Mouse (Mus musculus): ENCODE measurements at regions not wholly inside any gene's neighbourhood (a gene's known extent, or its start where the extent isn't known, plus 50 kb on each side); places are given as distances from the start of the nearest gene placed in this dataset.

GRCm38 (mm10) chr4:54080526-54080925, 254.7 kb downstream of the Tmem38b start:
- no peak for TF ChIP-seq EP300 (optimal IDR thresholded peaks at IDR 0.05)
- Histone ChIP-seq H3K9ac (ENCODE audit: low read length) (no peak overlapping the region), H3K4me2 (replicated peaks; ENCODE audit: low read depth) (no peak overlapping the region), H3K27me3 (ENCODE audit: control insufficient read depth, insufficient read depth, low read length) (no peaks in the 10 kb centered on the region), H3K4me3 (ENCODE audit: low read depth, low read length) (no peak overlapping the region), H3K27ac (replicated peaks) (no peak overlapping the region), H3K9me3 (ENCODE audit: control insufficient read depth, low read length) (no peaks in the 10 kb centered on the region), H3K36me3 (ENCODE audit: control insufficient read depth, insufficient read depth, low read length) (no peaks in the 10 kb centered on the region), H3K4me1 (replicated peaks; ENCODE audit: control insufficient read depth, insufficient read depth) (no peaks in the 10 kb centered on the region)
- ATAC-seq (ENCODE audit: low FRiP score, low TSS enrichment) (no peak), DNase-seq (ENCODE audit: low spot score) (no peak)
- WGBS, result 68% methylated on average over 9 of the region's 9 CpGs

GRCm38 (mm10) chr4:54081411-54081810, 255.6 kb downstream of the Tmem38b start:
- H3K4me2 ChIP-seq (replicated peaks; ENCODE audit: low read depth), result no peak overlapping the region
- H3K9me3 ChIP-seq (ENCODE audit: control insufficient read depth, low read length), result no peaks in the 10 kb centered on the region
- ATAC-seq (ENCODE audit: low FRiP score, low TSS enrichment) (no peak), DNase-seq (ENCODE audit: low spot score) (no peak)
- H3K36me3 ChIP-seq (ENCODE audit: control insufficient read depth, insufficient read depth, low read length), result no peaks in the 10 kb centered on the region
- H3K27me3 ChIP-seq (ENCODE audit: control insufficient read depth, insufficient read depth, low read length), result no peaks in the 10 kb centered on the region
- no peak overlapping the region for H3K27ac ChIP-seq (replicated peaks)
- H3K4me3 ChIP-seq (ENCODE audit: low read depth, low read length), result no peak overlapping the region
- no peaks in the 10 kb centered on the region for H3K4me1 ChIP-seq (replicated peaks; ENCODE audit: control insufficient read depth, insufficient read depth)
- 78% methylated on average over 5 of the region's 5 CpGs for WGBS
- TF ChIP-seq CTCF (IDR thresholded peaks at IDR 0.05; ENCODE audit: low read depth) (no peak), EP300 (optimal IDR thresholded peaks at IDR 0.05) (no peak)
- H3K9ac ChIP-seq (ENCODE audit: low read length), result no peak overlapping the region

DNA sequence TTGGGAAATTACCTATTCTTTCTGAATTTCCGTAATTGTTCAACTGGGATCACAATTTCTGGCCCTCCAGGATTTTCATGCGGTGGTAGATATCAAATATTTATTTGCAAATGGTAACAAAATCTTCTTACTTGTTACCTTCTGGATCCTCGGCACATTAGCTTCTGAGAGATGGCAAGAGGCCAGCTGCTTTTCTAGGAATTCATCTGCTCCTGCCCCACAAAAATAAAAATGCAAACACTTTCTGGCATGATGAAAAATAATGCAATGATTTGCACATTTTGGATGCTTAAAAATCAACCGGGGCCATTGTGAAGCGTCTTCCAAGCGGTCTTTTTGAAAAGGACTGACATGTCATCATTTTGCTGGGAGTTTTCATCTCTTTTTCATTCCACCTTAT, 258.9 kb downstream of the Tmem38b start:
- DNase-seq (ENCODE audit: low spot score), result no peak
- Histone ChIP-seq H3K27me3 (ENCODE audit: control insufficient read depth, insufficient read depth, low read length) (no peaks in the 10 kb centered on the region), H3K27ac (replicated peaks) (no peak overlapping the region), H3K4me1 (replicated peaks; ENCODE audit: control insufficient read depth, insufficient read depth) (no peaks in the 10 kb centered on the region), H3K4me2 (replicated peaks; ENCODE audit: low read depth) (no peak overlapping the region), H3K36me3 (ENCODE audit: control insufficient read depth, insufficient read depth, low read length) (no peaks in the 10 kb centered on the region), H3K9ac (ENCODE audit: low read length) (no peak overlapping the region), H3K9me3 (ENCODE audit: control insufficient read depth, low read length) (no peaks in the 10 kb centered on the region), H3K4me3 (ENCODE audit: low read depth, low read length) (no peak overlapping the region)
- 74% methylated on average over 6 of the region's 6 CpGs for WGBS
- TF ChIP-seq EP300 (optimal IDR thresholded peaks at IDR 0.05) (no peak), CTCF (IDR thresholded peaks at IDR 0.05; ENCODE audit: low read depth) (no peak)
- no peak for ATAC-seq (ENCODE audit: low FRiP score, low TSS enrichment)

GRCm38 (mm10) chr4:54094285-54094997, 268.6 kb downstream of the Tmem38b start:
- ATAC-seq (ENCODE audit: low FRiP score, low TSS enrichment) (peak; percentile 95), DNase-seq (ENCODE audit: low spot score) (peak; percentile 20)
- TF ChIP-seq CTCF (IDR thresholded peaks at IDR 0.05; ENCODE audit: low read depth), result no peak
- no peak for TF ChIP-seq EP300 (optimal IDR thresholded peaks at IDR 0.05)
- Histone ChIP-seq H3K27me3 (ENCODE audit: control insufficient read depth, insufficient read depth, low read length) (no peaks in the 10 kb centered on the region), H3K4me3 (ENCODE audit: low read depth, low read length) (no peak overlapping the region), H3K4me2 (replicated peaks; ENCODE audit: low read depth) (no peak overlapping the region), H3K9me3 (ENCODE audit: control insufficient read depth, low read length) (no peaks in the 10 kb centered on the region), H3K4me1 (replicated peaks; ENCODE audit: control insufficient read depth, insufficient read depth) (no peaks in the 10 kb centered on the region), H3K36me3 (ENCODE audit: control insufficient read depth, insufficient read depth, low read length) (no peaks in the 10 kb centered on the region), H3K9ac (ENCODE audit: low read length) (no peak overlapping the region), H3K27ac (replicated peaks) (no peak overlapping the region)
- 52% methylated on average over 7 of the region's 7 CpGs for WGBS

GRCm38 (mm10) chr4:54095200-54095930, 269.5 kb downstream of the Tmem38b start:
- no peak overlapping the region for H3K9ac ChIP-seq (ENCODE audit: low read length)
- TF ChIP-seq EP300 (optimal IDR thresholded peaks at IDR 0.05) (no peak), CTCF (IDR thresholded peaks at IDR 0.05; ENCODE audit: low read depth) (no peak)
- no peaks in the 10 kb centered on the region for H3K4me1 ChIP-seq (replicated peaks; ENCODE audit: control insufficient read depth, insufficient read depth)
- no peak overlapping the region for H3K27ac ChIP-seq (replicated peaks)
- H3K9me3 ChIP-seq (ENCODE audit: control insufficient read depth, low read length), result no peaks in the 10 kb centered on the region
- H3K36me3 ChIP-seq (ENCODE audit: control insufficient read depth, insufficient read depth, low read length), result no peaks in the 10 kb centered on the region
- H3K4me3 ChIP-seq (ENCODE audit: low read depth, low read length), result no peak overlapping the region
- ATAC-seq (ENCODE audit: low FRiP score, low TSS enrichment) (no peak), DNase-seq (ENCODE audit: low spot score) (no peak)
- WGBS, result 59% methylated on average over 4 of the region's 4 CpGs
- no peak overlapping the region for H3K4me2 ChIP-seq (replicated peaks; ENCODE audit: low read depth)
- H3K27me3 ChIP-seq (ENCODE audit: control insufficient read depth, insufficient read depth, low read length), result no peaks in the 10 kb centered on the region

GRCm38 (mm10) chr4:54097543-54097942, 271.7 kb downstream of the Tmem38b start:
- 42% methylated on average over 2 of the region's 2 CpGs for WGBS
- ATAC-seq (ENCODE audit: low FRiP score, low TSS enrichment) (peak; percentile 88), DNase-seq (ENCODE audit: low spot score) (no peak)
- Histone ChIP-seq H3K36me3 (ENCODE audit: control insufficient read depth, insufficient read depth, low read length) (no peaks in the 10 kb centered on the region), H3K4me3 (ENCODE audit: low read depth, low read length) (no peak overlapping the region), H3K9me3 (ENCODE audit: control insufficient read depth, low read length) (no peaks in the 10 kb centered on the region), H3K4me2 (replicated peaks; ENCODE audit: low read depth) (no peak overlapping the region), H3K9ac (ENCODE audit: low read length) (no peak overlapping the region), H3K4me1 (replicated peaks; ENCODE audit: control insufficient read depth, insufficient read depth) (no peaks in the 10 kb centered on the region), H3K27ac (replicated peaks) (no peak overlapping the region), H3K27me3 (ENCODE audit: control insufficient read depth, insufficient read depth, low read length) (no peaks in the 10 kb centered on the region)
- TF ChIP-seq CTCF (IDR thresholded peaks at IDR 0.05; ENCODE audit: low read depth) (no peak), EP300 (optimal IDR thresholded peaks at IDR 0.05) (no peak)

All from stomach, postnatal 0 days (tissue).